Mouse (Mus musculus): ENCODE measurements around the gene Ptk7. TPM values are rescaled to one million over a fixed set of nuclear protein-coding genes. Genes with fewer than 3 reads are reported as not detected.

Ptk7 gene
- polyA plus RNA-seq, 1 experiment from 2014 or later: 20.0 TPM

DNA sequence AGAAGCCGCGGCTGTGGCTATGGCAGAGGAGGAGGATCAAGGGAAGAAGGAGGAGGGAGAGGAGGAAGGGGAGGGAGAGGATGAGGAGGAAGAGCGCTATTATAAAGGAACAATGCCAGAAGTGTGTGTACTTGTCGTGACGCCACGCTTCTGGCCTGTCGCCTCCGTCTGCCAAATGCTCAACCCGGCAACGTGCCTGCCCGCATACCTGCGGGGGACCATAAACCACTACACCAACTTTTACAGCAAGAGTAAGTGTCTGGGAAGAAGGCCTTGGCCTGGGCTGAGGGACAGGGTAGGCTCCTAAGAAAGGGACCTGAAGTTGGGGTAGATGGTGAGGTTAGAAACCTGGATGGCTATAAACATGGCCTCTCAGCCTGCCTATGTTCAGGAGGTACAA is 32.7 kb upstream of the Ptk7 start:
- Histone ChIP-seq H3K4me1 (ENCODE audit: control insufficient read depth, insufficient read depth, low read length) (no peaks in the 10 kb centered on the region), H3K36me3 (ENCODE audit: control insufficient read depth, insufficient read depth, low read length) (peaks cover 94% of the 10 kb centered on the region), H3K9me3 (ENCODE audit: control insufficient read depth, low read length) (no peaks in the 10 kb centered on the region), H3K27ac (replicated peaks; ENCODE audit: low read depth, low read length) (no peak overlapping the region), H3K27me3 (ENCODE audit: control insufficient read depth, insufficient read depth, low read length) (no peaks in the 10 kb centered on the region), H3K9ac (replicated peaks; ENCODE audit: low read length) (no peak overlapping the region), H3K4me2 (ENCODE audit: low read length) (no peak overlapping the region), H3K4me3 (replicated peaks; ENCODE audit: low read depth, low read length) (no peak overlapping the region)
- DNase-seq (no peak), ATAC-seq (ENCODE audit: low FRiP score, low TSS enrichment) (no peak)
- 94% methylated on average over 12 of the region's 12 CpGs for WGBS

DNA sequence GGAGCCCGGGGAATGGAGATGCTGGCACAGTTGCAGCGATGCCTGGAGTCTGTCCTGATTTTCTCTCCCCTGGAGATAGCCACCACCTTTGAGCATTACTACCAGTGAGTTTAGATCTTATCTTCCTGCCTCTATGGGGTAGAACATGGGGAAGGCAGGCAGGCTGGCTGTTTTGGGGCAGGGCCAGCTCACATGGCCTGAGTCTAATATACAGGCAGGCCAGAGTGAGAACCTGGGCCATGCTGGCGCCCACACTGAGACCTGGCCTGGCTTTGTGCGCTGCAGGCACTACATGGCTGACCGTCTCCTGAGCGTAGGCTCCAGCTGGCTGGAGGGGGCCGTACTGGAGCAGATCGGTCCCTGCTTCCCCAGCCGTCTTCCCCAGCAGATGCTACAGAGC is 32.0 kb upstream of the Ptk7 start:
- H3K4me3 ChIP-seq (replicated peaks; ENCODE audit: low read depth, low read length): no peak overlapping the region
- no peak overlapping the region for H3K27ac ChIP-seq (replicated peaks; ENCODE audit: low read depth, low read length)
- no peak overlapping the region for H3K4me2 ChIP-seq (ENCODE audit: low read length)
- 93% methylated on average over 9 of the region's 9 CpGs for WGBS
- no peaks in the 10 kb centered on the region for H3K27me3 ChIP-seq (ENCODE audit: control insufficient read depth, insufficient read depth, low read length)
- ATAC-seq (ENCODE audit: low FRiP score, low TSS enrichment) (no peak), DNase-seq (no peak)
- H3K4me1 ChIP-seq (ENCODE audit: control insufficient read depth, insufficient read depth, low read length): no peaks in the 10 kb centered on the region
- no peaks in the 10 kb centered on the region for H3K9me3 ChIP-seq (ENCODE audit: control insufficient read depth, low read length)
- H3K36me3 ChIP-seq (ENCODE audit: control insufficient read depth, insufficient read depth, low read length): peaks cover 96% of the 10 kb centered on the region
- H3K9ac ChIP-seq (replicated peaks; ENCODE audit: low read length): no peak overlapping the region

DNA sequence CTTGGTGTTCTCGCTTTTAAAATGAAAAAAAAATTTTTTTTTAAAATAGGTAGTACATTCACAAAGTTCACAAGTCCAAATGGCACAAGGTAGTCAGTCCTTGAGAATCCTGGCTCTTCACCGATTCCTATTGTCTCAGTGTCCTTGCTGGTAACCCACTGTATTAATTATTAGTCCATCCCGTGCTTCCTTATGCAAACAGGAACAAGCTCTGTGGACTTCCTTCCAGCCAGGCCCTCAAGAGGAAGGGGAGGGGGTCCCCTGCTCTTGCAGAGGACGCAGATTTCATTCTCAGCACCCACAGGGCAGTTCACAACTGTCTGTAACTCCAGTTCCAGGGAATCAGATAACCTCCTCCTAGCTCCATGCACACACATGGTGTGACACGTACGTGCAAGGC is 26.8 kb upstream of the Ptk7 start:
- Histone ChIP-seq H3K27me3 (ENCODE audit: control insufficient read depth, insufficient read depth, low read length) (no peaks in the 10 kb centered on the region), H3K4me2 (ENCODE audit: low read length) (no peak overlapping the region), H3K36me3 (ENCODE audit: control insufficient read depth, insufficient read depth, low read length) (peaks cover 79% of the 10 kb centered on the region), H3K4me3 (replicated peaks; ENCODE audit: low read depth, low read length) (no peak overlapping the region), H3K27ac (replicated peaks; ENCODE audit: low read depth, low read length) (no peak overlapping the region), H3K4me1 (ENCODE audit: control insufficient read depth, insufficient read depth, low read length) (peaks cover 14% of the 10 kb centered on the region), H3K9me3 (ENCODE audit: control insufficient read depth, low read length) (no peaks in the 10 kb centered on the region), H3K9ac (replicated peaks; ENCODE audit: low read length) (no peak overlapping the region)
- ATAC-seq (ENCODE audit: low FRiP score, low TSS enrichment) (no peak), DNase-seq (no peak)
- WGBS: 92% methylated on average over 6 of the region's 6 CpGs

- ATAC-seq (ENCODE audit: low FRiP score, low TSS enrichment) (no peak), DNase-seq (no peak)
- H3K27ac ChIP-seq (replicated peaks; ENCODE audit: low read depth, low read length): no peak overlapping the region
- peak overlapping the region; percentile 67 for H3K4me3 ChIP-seq (replicated peaks; ENCODE audit: low read depth, low read length)
- WGBS: 79% methylated on average over 20 of the region's 20 CpGs
- peaks cover 46% of the 10 kb centered on the region for H3K36me3 ChIP-seq (ENCODE audit: control insufficient read depth, insufficient read depth, low read length)
- H3K4me2 ChIP-seq (ENCODE audit: low read length): peak overlapping the region; percentile 88
- no peaks in the 10 kb centered on the region for H3K27me3 ChIP-seq (ENCODE audit: control insufficient read depth, insufficient read depth, low read length)
- H3K4me1 ChIP-seq (ENCODE audit: control insufficient read depth, insufficient read depth, low read length): peaks cover 25% of the 10 kb centered on the region
- H3K9me3 ChIP-seq (ENCODE audit: control insufficient read depth, low read length): no peaks in the 10 kb centered on the region
- peak overlapping the region; percentile 96 for H3K9ac ChIP-seq (replicated peaks; ENCODE audit: low read length)
Measured at GRCm38 (mm10) chr17:46651755-46652547, 22.6 kb upstream of the Ptk7 start.

DNA sequence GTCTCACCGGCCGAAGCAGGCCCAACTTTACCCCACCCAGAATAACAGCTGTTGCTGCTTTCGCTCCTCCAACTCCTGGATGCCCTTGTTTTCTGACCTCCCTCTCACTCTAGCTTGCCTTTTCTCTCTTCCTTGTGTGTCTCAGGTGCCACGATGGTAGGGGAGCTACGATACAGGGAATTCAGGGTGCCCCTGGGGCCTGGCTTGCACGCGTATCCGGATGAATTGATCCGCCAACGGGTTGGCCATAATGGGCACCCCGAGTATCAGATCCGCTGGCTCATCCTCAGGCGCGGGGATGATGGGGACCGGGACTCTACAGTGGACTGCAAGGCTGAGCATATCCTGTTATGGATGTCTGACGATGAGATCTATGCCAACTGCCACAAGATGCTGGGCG is 22.0 kb upstream of the Ptk7 start:
- ATAC-seq (ENCODE audit: low FRiP score, low TSS enrichment): no peak
- peaks cover 31% of the 10 kb centered on the region for H3K4me1 ChIP-seq (ENCODE audit: control insufficient read depth, insufficient read depth, low read length)
- no peak for DNase-seq

GRCm38 (mm10) chr17:46650232-46651031 is 21.1 kb upstream of the Ptk7 start, which contains the start of gene Cul7:
Gene Cul7, plus strand, starts transcription at chr17:46650337.
- ATAC-seq (ENCODE audit: low FRiP score, low TSS enrichment) (peak; percentile 94), DNase-seq (peak; percentile 96)
- peak within 1 kb of the TSS; percentile 96 for H3K9ac ChIP-seq (replicated peaks; ENCODE audit: low read length)
- H3K27me3 ChIP-seq (ENCODE audit: control insufficient read depth, insufficient read depth, low read length): no peaks in the 10 kb centered on the region
- peak within 1 kb of the TSS; percentile 95 for H3K27ac ChIP-seq (replicated peaks; ENCODE audit: low read depth, low read length)
- H3K4me3 ChIP-seq (replicated peaks; ENCODE audit: low read depth, low read length): peak within 1 kb of the TSS; percentile 67
- WGBS: under 1% methylated on average over 58 of the region's 58 CpGs
- peak within 1 kb of the TSS; percentile 88 for H3K4me2 ChIP-seq (ENCODE audit: low read length)
- H3K9me3 ChIP-seq (ENCODE audit: control insufficient read depth, low read length): no peaks in the 10 kb centered on the region
- H3K36me3 ChIP-seq (ENCODE audit: control insufficient read depth, insufficient read depth, low read length): peaks cover 30% of the 10 kb centered on the region
- H3K4me1 ChIP-seq (ENCODE audit: control insufficient read depth, insufficient read depth, low read length): peaks cover 31% of the 10 kb centered on the region

More for the DNA sequence above, 22.0 kb upstream of the Ptk7 start:
- peak overlapping the region; percentile 88 for H3K4me2 ChIP-seq (ENCODE audit: low read length)
- no peaks in the 10 kb centered on the region for H3K9me3 ChIP-seq (ENCODE audit: control insufficient read depth, low read length)
- peak overlapping the region; percentile 95 for H3K27ac ChIP-seq (replicated peaks; ENCODE audit: low read depth, low read length)
- H3K27me3 ChIP-seq (ENCODE audit: control insufficient read depth, insufficient read depth, low read length): no peaks in the 10 kb centered on the region
- 79% methylated on average over 17 of the region's 17 CpGs for WGBS
- H3K36me3 ChIP-seq (ENCODE audit: control insufficient read depth, insufficient read depth, low read length): peaks cover 39% of the 10 kb centered on the region
- peak overlapping the region; percentile 96 for H3K9ac ChIP-seq (replicated peaks; ENCODE audit: low read length)
- peak overlapping the region; percentile 67 for H3K4me3 ChIP-seq (replicated peaks; ENCODE audit: low read depth, low read length)

- Histone ChIP-seq H3K27me3 (ENCODE audit: control insufficient read depth, insufficient read depth, low read length) (no peaks in the 10 kb centered on the region), H3K36me3 (ENCODE audit: control insufficient read depth, insufficient read depth, low read length) (peaks cover 28% of the 10 kb centered on the region), H3K9ac (replicated peaks; ENCODE audit: low read length) (peak overlapping the region; percentile 96), H3K9me3 (ENCODE audit: control insufficient read depth, low read length) (no peaks in the 10 kb centered on the region), H3K4me3 (replicated peaks; ENCODE audit: low read depth, low read length) (peak overlapping the region; percentile 67), H3K27ac (replicated peaks; ENCODE audit: low read depth, low read length) (peak overlapping the region; percentile 95), H3K4me2 (ENCODE audit: low read length) (peak overlapping the region; percentile 88), H3K4me1 (ENCODE audit: control insufficient read depth, insufficient read depth, low read length) (peaks cover 37% of the 10 kb centered on the region)
- DNase-seq (peak; percentile 17), ATAC-seq (ENCODE audit: low FRiP score, low TSS enrichment) (no peak)
- 33% methylated on average over 15 of the region's 15 CpGs for WGBS
Measured at GRCm38 (mm10) chr17:46649811-46650210, 20.5 kb upstream of the Ptk7 start.

GRCm38 (mm10) chr17:46648436-46648835 is 19.1 kb upstream of the Ptk7 start:
- peaks cover 17% of the 10 kb centered on the region for H3K36me3 ChIP-seq (ENCODE audit: control insufficient read depth, insufficient read depth, low read length)
- no peak overlapping the region for H3K27ac ChIP-seq (replicated peaks; ENCODE audit: low read depth, low read length)
- H3K9ac ChIP-seq (replicated peaks; ENCODE audit: low read length): no peak overlapping the region
- no peaks in the 10 kb centered on the region for H3K27me3 ChIP-seq (ENCODE audit: control insufficient read depth, insufficient read depth, low read length)
- DNase-seq (no peak), ATAC-seq (ENCODE audit: low FRiP score, low TSS enrichment) (no peak)
- WGBS: 92% methylated on average over 9 of the region's 9 CpGs
- peaks cover 43% of the 10 kb centered on the region for H3K4me1 ChIP-seq (ENCODE audit: control insufficient read depth, insufficient read depth, low read length)
- no peak overlapping the region for H3K4me2 ChIP-seq (ENCODE audit: low read length)
- H3K4me3 ChIP-seq (replicated peaks; ENCODE audit: low read depth, low read length): no peak overlapping the region
- no peaks in the 10 kb centered on the region for H3K9me3 ChIP-seq (ENCODE audit: control insufficient read depth, low read length)

All from midbrain, embryonic 14.5 days (tissue).